Mouse (Mus musculus): ENCODE data around the gene Apba2.

The Apba2 gene

GRCm38 (mm10) chr7:64725967-64726695 lies 224.6 kb downstream of the Apba2 start:
- DNase-seq (ENCODE audit: low read depth, low spot score) = no peak

- DNase-seq (ENCODE audit: low read depth, low spot score) = no peak
Observed at GRCm38 (mm10) chr7:64728181-64728591, 226.7 kb downstream of the Apba2 start.

- no peak for DNase-seq (ENCODE audit: low read depth, low spot score)
Observed at GRCm38 (mm10) chr7:64728816-64729215, 227.3 kb downstream of the Apba2 start.

GRCm38 (mm10) chr7:64729785-64730184 lies 228.3 kb downstream of the Apba2 start:
- peak; percentile 13 for DNase-seq (ENCODE audit: low read depth, low spot score)

- no peak for DNase-seq (ENCODE audit: low read depth, low spot score)
Observed at GRCm38 (mm10) chr7:64739131-64739530, 237.6 kb downstream of the Apba2 start.

- DNase-seq (ENCODE audit: low read depth, low spot score) = peak; percentile 64
Observed at GRCm38 (mm10) chr7:64741333-64742307, 240.1 kb downstream of the Apba2 start.

- no peak for DNase-seq (ENCODE audit: low read depth, low spot score)
Observed at GRCm38 (mm10) chr7:64743610-64744009, 242.1 kb downstream of the Apba2 start.

- peak; percentile 32 for DNase-seq (ENCODE audit: low read depth, low spot score)
Observed at GRCm38 (mm10) chr7:64751465-64751864, 250.0 kb downstream of the Apba2 start.

GRCm38 (mm10) chr7:64752133-64752532 lies 250.6 kb downstream of the Apba2 start:
- no peak for DNase-seq (ENCODE audit: low read depth, low spot score)

- no peak for DNase-seq (ENCODE audit: low read depth, low spot score)
Observed at GRCm38 (mm10) chr7:64753678-64754077, 252.2 kb downstream of the Apba2 start.

GRCm38 (mm10) chr7:64754161-64754560 lies 252.7 kb downstream of the Apba2 start:
- DNase-seq (ENCODE audit: low read depth, low spot score) = no peak

- DNase-seq (ENCODE audit: low read depth, low spot score) = no peak
Observed at GRCm38 (mm10) chr7:64755141-64755540, 253.6 kb downstream of the Apba2 start.

GRCm38 (mm10) chr7:64765595-64765994 lies 264.1 kb downstream of the Apba2 start:
- DNase-seq (ENCODE audit: low read depth, low spot score) = no peak

GRCm38 (mm10) chr7:64769768-64770167 lies 268.3 kb downstream of the Apba2 start:
- DNase-seq (ENCODE audit: low read depth, low spot score) = no peak

GRCm38 (mm10) chr7:64770779-64771390 lies 269.4 kb downstream of the Apba2 start:
- no peak for DNase-seq (ENCODE audit: low read depth, low spot score)

- no peak for DNase-seq (ENCODE audit: low read depth, low spot score)
Observed at GRCm38 (mm10) chr7:64773465-64773864, 272.0 kb downstream of the Apba2 start.

- DNase-seq (ENCODE audit: low read depth, low spot score) = no peak
Observed at GRCm38 (mm10) chr7:64776708-64777489, 275.4 kb downstream of the Apba2 start.

GRCm38 (mm10) chr7:64779501-64779900 lies 278.0 kb downstream of the Apba2 start:
- no peak for DNase-seq (ENCODE audit: low read depth, low spot score)

GRCm38 (mm10) chr7:64785040-64785439 lies 283.5 kb downstream of the Apba2 start:
- no peak for DNase-seq (ENCODE audit: low read depth, low spot score)

- no peak for DNase-seq (ENCODE audit: low read depth, low spot score)
Observed at GRCm38 (mm10) chr7:64791145-64791544, 289.6 kb downstream of the Apba2 start.

GRCm38 (mm10) chr7:64792031-64792430 lies 290.5 kb downstream of the Apba2 start:
- no peak for DNase-seq (ENCODE audit: low read depth, low spot score)

Measured in CD4-positive, CD25-positive, alpha-beta regulatory T cell, adult 2 months (primary cell).